Mouse (Mus musculus) embryo, embryonic 10 days (tissue): ENCODE measurements around the gene Gtpbp4.
"Not testable (repeated sequence)": the region's sequence is repeated elsewhere in the genome, so short reads cannot be mapped to it uniquely, and the experiment has no call there.

ENCODE experiments used
- DNase-seq: peaks from one replicate; pipeline ENCODE4 v3.0.0-alpha.2; 2015; ENCODE audit warnings: low spot score

The Gtpbp4 gene

GRCm38 (mm10) chr13:8995990-8996786 lies at the start of gene Gtpbp4:
TSS of gene Gtpbp4 (minus strand) at chr13:8996083.
- DNase-seq = peak; percentile 98

GRCm38 (mm10) chr13:9044731-9045130 lies 48.8 kb upstream of the Gtpbp4 start:
- no peak for DNase-seq

GRCm38 (mm10) chr13:9043289-9044049 lies 47.6 kb upstream of the Gtpbp4 start:
- DNase-seq = no peak

- DNase-seq = no peak
Measured at GRCm38 (mm10) chr13:9040626-9041025, 44.7 kb upstream of the Gtpbp4 start.

GRCm38 (mm10) chr13:9031996-9032661 lies 36.2 kb upstream of the Gtpbp4 start:
- no peak for DNase-seq

GRCm38 (mm10) chr13:9030364-9030763 lies 34.5 kb upstream of the Gtpbp4 start:
- DNase-seq = no peak

GRCm38 (mm10) chr13:9027251-9027650 lies 31.4 kb upstream of the Gtpbp4 start:
- DNase-seq = no peak

- no peak for DNase-seq
Measured at GRCm38 (mm10) chr13:9022623-9023022, 26.7 kb upstream of the Gtpbp4 start.

GRCm38 (mm10) chr13:9021556-9021955 lies 25.7 kb upstream of the Gtpbp4 start:
- no peak for DNase-seq

GRCm38 (mm10) chr13:9019713-9020112 lies 23.8 kb upstream of the Gtpbp4 start:
- DNase-seq = no peak

- DNase-seq = no peak
Measured at GRCm38 (mm10) chr13:9018974-9019587, 23.2 kb upstream of the Gtpbp4 start.

- DNase-seq = peak; percentile 66
Measured at GRCm38 (mm10) chr13:9017190-9017589, 21.3 kb upstream of the Gtpbp4 start.

- DNase-seq = peak; percentile 8
Measured at GRCm38 (mm10) chr13:9014431-9014830, 18.5 kb upstream of the Gtpbp4 start.

GRCm38 (mm10) chr13:9013483-9013882 lies 17.6 kb upstream of the Gtpbp4 start:
- DNase-seq = no peak

GRCm38 (mm10) chr13:9011596-9012350 lies 15.9 kb upstream of the Gtpbp4 start:
- DNase-seq = peak; percentile 94

- DNase-seq = no peak
Measured at GRCm38 (mm10) chr13:9003306-9003705, 7.4 kb upstream of the Gtpbp4 start.

- DNase-seq = no peak
Measured at GRCm38 (mm10) chr13:8999464-8999863, 3.6 kb upstream of the Gtpbp4 start.

- DNase-seq = not testable (repeated sequence)
Measured at GRCm38 (mm10) chr13:8997221-8997620, 1.3 kb upstream of the Gtpbp4 start.

GRCm38 (mm10) chr13:8995159-8995989 lies 509 bp downstream of the Gtpbp4 start:
- DNase-seq = peak; percentile 65

- DNase-seq = no peak
Measured at GRCm38 (mm10) chr13:8992231-8992630, 3.7 kb downstream of the Gtpbp4 start.

- no peak for DNase-seq
Measured at GRCm38 (mm10) chr13:8972972-8973371, 22.9 kb downstream of the Gtpbp4 start.
